Mouse (Mus musculus) ES-E14 (cell line): ENCODE measurements around the gene Ank2. TPM values are rescaled to one million over a fixed set of nuclear protein-coding genes. Genes with fewer than 3 reads are reported as not detected.

Experiments
- DNase-seq: peaks from one replicate; pipeline ENCODE4 v3.0.0-alpha.2; 2013; ENCODE audit warnings: low read depth, low spot score
- H3K27ac ChIP-seq: 2 replicates; pipeline ENCODE4 v1.5.1; 2012; ENCODE audit warnings: low read depth, mild to moderate bottlenecking, low read length, moderate library complexity, mixed read lengths; ENCODE audit not compliant: poor library complexity, insufficient read depth, severe bottlenecking
- H3K36me3 ChIP-seq: 2 replicates; pipeline ENCODE4 v1.6.1; 2012; ENCODE audit warnings: mild to moderate bottlenecking, low read length, moderate library complexity, mixed read lengths; ENCODE audit not compliant: control insufficient read depth, poor library complexity, insufficient read depth, severe bottlenecking
- H3K4me1 ChIP-seq, 2 experiments: fragments of 150-350 bp in 1 of 2; sonication (generic) in 1 of 2; 2 replicates each; pipeline ENCODE4 v1.6.1; 2012; ENCODE audit warnings: low read length in 2 of 2, mild to moderate bottlenecking in 1 of 2, mixed read lengths in 1 of 2; ENCODE audit not compliant: control insufficient read depth in 2 of 2, insufficient read depth in 2 of 2, poor library complexity in 1 of 2
- H3K4me3 ChIP-seq, 2 experiments: fragments of 150-350 bp in 1 of 2; sonication (generic) in 1 of 2; 2 replicates each; pipeline ENCODE4 v1.5.1; 2012; ENCODE audit warnings: low read length in 2 of 2, low read depth in 1 of 2, mild to moderate bottlenecking in 1 of 2, mixed read lengths in 1 of 2; ENCODE audit not compliant: insufficient read depth in 1 of 2, poor library complexity in 1 of 2, severe bottlenecking in 1 of 2
- H3K9ac ChIP-seq: 2 replicates; pipeline ENCODE4 v1.6.1; 2012; ENCODE audit warnings: low read depth, mild to moderate bottlenecking, low read length, mixed read lengths; ENCODE audit not compliant: poor library complexity, insufficient read depth, severe bottlenecking
- H3K9me3 ChIP-seq: fragments of 150-350 bp; sonication (generic); 2 replicates; pipeline ENCODE4 v1.6.1; 2012; ENCODE audit warnings: low read depth, mild to moderate bottlenecking, low read length; ENCODE audit not compliant: control insufficient read depth, insufficient read depth
- CHD2 ChIP-seq: IDR thresholded peaks from 2 replicates; pipeline ENCODE4 v1.6.1; 2014; ENCODE audit warnings: mild to moderate bottlenecking, low read depth, low read length, inconsistent platforms
- HCFC1 ChIP-seq: IDR thresholded peaks from 2 replicates; pipeline ENCODE4 v1.6.1; 2012; ENCODE audit warnings: low read length, inconsistent platforms, borderline replicate concordance; ENCODE audit not compliant: insufficient read depth
- MAFK ChIP-seq: IDR thresholded peaks from 2 replicates; pipeline ENCODE4 v1.6.1; 2014; ENCODE audit warnings: mild to moderate bottlenecking, low read depth, low read length, inconsistent platforms; ENCODE audit not compliant: insufficient read depth
- ZC3H11A ChIP-seq: IDR thresholded peaks from 2 replicates; pipeline ENCODE4 v1.6.1; 2012; ENCODE audit warnings: low read depth, mild to moderate bottlenecking, inconsistent platforms, low read length, borderline replicate concordance
- ZNF384 ChIP-seq: IDR thresholded peaks from 2 replicates; pipeline ENCODE4 v1.6.1; 2012; ENCODE audit warnings: low read depth, low read length, inconsistent platforms
- in situ Hi-C, 2 experiments: fragments of 600-800 bp; cut with MboI; formaldehyde crosslinking; loops; one replicate each; pipeline ENCODE4 v1.15.1; 2025; ENCODE audit warnings: low sequenced_read_pairs in 2 of 2, inconsistent platforms in 1 of 2; ENCODE audit not compliant: unreplicated experiment in 2 of 2
- total RNA-seq: library from RNA; depleted of rRNA; stranded (reverse); fragments of 300-350 nt; gene quantifications from 2 replicates; pipeline ENCODE4 v1.2.3, GENCODE M21; 2012

Ank2 gene
- total RNA-seq, 1 experiment, result 15.2 TPM

GRCm38 (mm10) chr3:127272801-127273200 is 226.3 kb downstream of the Ank2 start:
- Histone ChIP-seq H3K4me1 (no peaks in the 10 kb centered on the region), H3K9ac (no peak overlapping the region), H3K36me3 (no peaks in the 10 kb centered on the region), H3K4me3 (no peak overlapping the region), H3K9me3 (no peaks in the 10 kb centered on the region), H3K27ac (no peak overlapping the region)
- in situ Hi-C loops, result no loop called here
- no peak for DNase-seq
- TF ChIP-seq HCFC1, result no peak
- no peak for TF ChIP-seq ZNF384
- TF ChIP-seq CHD2, result no peak

DNA sequence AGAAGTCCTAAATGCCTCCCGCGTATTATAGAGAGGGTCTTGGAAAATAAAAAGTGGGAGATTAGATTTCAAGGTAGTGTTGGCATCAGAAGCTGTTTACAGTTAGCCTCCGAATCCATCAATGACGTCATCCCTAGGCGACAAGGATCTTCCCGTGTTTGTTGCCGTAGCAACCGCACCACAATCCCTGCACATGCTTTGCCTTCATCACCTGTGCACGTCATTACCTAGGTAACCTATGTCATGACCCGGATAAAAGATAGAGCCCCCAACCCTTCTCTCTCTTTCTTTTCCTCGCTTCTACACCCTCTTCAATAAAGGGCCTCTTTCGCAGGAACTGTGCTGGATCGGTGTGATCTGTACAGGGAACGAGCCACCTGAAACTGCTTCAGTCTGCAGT is 229.5 kb downstream of the Ank2 start:
- H3K36me3 ChIP-seq, result no peaks in the 10 kb centered on the region
- H3K4me1 ChIP-seq, result no peaks in the 10 kb centered on the region
- no peak overlapping the region for H3K4me3 ChIP-seq
- no peak overlapping the region for H3K9ac ChIP-seq
- no peak overlapping the region for H3K27ac ChIP-seq
- in situ Hi-C loops, result no loop called here
- DNase-seq, result no peak
- no peaks in the 10 kb centered on the region for H3K9me3 ChIP-seq
- TF ChIP-seq ZC3H11A, result no peak
- TF ChIP-seq CHD2, result no peak
- no peak for TF ChIP-seq ZNF384
- no peak for TF ChIP-seq HCFC1
- TF ChIP-seq MAFK, result no peak

- no peaks in the 10 kb centered on the region for H3K4me1 ChIP-seq
- no peaks in the 10 kb centered on the region for H3K9me3 ChIP-seq
- TF ChIP-seq HCFC1, result no peak
- TF ChIP-seq ZC3H11A, result no peak
- TF ChIP-seq MAFK, result no peak
- no peak for TF ChIP-seq ZNF384
- TF ChIP-seq CHD2, result no peak
- H3K4me3 ChIP-seq, result no peak overlapping the region
- no peaks in the 10 kb centered on the region for H3K36me3 ChIP-seq
- no peak overlapping the region for H3K9ac ChIP-seq
- no peak for DNase-seq
- H3K27ac ChIP-seq, result no peak overlapping the region
- in situ Hi-C loops, result no loop called here
Observed at GRCm38 (mm10) chr3:127267846-127268245, 231.3 kb downstream of the Ank2 start.

DNA sequence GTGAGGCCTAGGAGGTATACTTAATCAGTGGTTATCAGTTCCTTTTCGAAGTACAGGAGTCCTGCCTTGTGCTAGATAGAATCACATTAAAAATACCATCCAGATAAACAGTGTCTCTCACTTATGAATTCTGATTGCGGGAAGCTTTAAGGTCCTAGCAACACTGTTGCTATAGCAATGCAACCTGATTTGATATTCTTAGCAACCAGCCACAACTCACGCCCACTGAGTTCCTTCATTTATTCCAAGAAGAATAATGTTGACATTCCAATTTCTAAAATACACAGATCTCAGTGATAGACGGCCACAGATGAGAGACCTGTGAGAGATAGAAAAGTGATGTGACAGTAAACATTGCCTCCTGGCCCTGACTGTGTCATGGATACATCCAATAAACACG is 233.4 kb downstream of the Ank2 start:
- no peak overlapping the region for H3K27ac ChIP-seq
- in situ Hi-C loops, result no loop called here

GRCm38 (mm10) chr3:127265182-127265581 is 234.0 kb downstream of the Ank2 start:
- Histone ChIP-seq H3K9me3 (no peaks in the 10 kb centered on the region), H3K9ac (no peak overlapping the region), H3K36me3 (no peaks in the 10 kb centered on the region), H3K4me3 (no peak overlapping the region), H3K27ac (no peak overlapping the region), H3K4me1 (no peaks in the 10 kb centered on the region)
- in situ Hi-C loops, result no loop called here
- DNase-seq, result no peak
- TF ChIP-seq HCFC1 (no peak), ZC3H11A (no peak), ZNF384 (no peak)

More for the DNA sequence above, 233.4 kb downstream of the Ank2 start:
- TF ChIP-seq ZC3H11A (no peak), CHD2 (no peak), HCFC1 (no peak), MAFK (no peak), ZNF384 (no peak)
- Histone ChIP-seq H3K36me3 (no peaks in the 10 kb centered on the region), H3K9ac (no peak overlapping the region), H3K9me3 (no peaks in the 10 kb centered on the region), H3K4me3 (no peak overlapping the region), H3K4me1 (no peaks in the 10 kb centered on the region)
- DNase-seq, result no peak
